Mouse (Mus musculus): Measurements from ENCODE around the gene Fam184b. TPM values are rescaled to one million over a fixed set of nuclear protein-coding genes. Genes with fewer than 3 reads are reported as not detected.
A peak's percentile ranks its signal among the peaks of the same experiment; 100 is the strongest.
"Not testable (repeated sequence)": the region's sequence is repeated elsewhere in the genome, so short reads cannot be mapped to it uniquely, and the experiment has no call there.

Gene Fam184b
- total RNA-seq (2021) = 10 to 100 TPM; 13.0 to 14.3 TPM
- long read RNA-seq, experiment 1, full-length matches to known transcripts = 9 of 12 reads
- long read RNA-seq, experiment 1, partial matches to known transcripts = 2 of 12 reads
- long read RNA-seq, experiment 1, other reads (novel, unspliced or antisense) = 1 of 12 reads
- long read RNA-seq, experiment 2, full-length matches to known transcripts = 8 of 10 reads
- long read RNA-seq, experiment 2, partial matches to known transcripts = 1 of 10 reads
- long read RNA-seq, experiment 2, other reads (novel, unspliced or antisense) = 1 of 10 reads

GRCm38 (mm10) chr5:45638806-45639714, at the start of gene Fam184b:
Fam184b (minus strand) TSS chr5:45639614.
- intact Hi-C loops (cut with DNase I) = no loop called here
- peak; percentile 84 to 86 for DNase-seq (ENCODE audit: low spot score in 2 of 2)

- no peak for DNase-seq (ENCODE audit: low spot score in 2 of 2)
- intact Hi-C loops (cut with DNase I) = no loop called here
These were observed 49.7 kb upstream of the Fam184b start for GRCm38 (mm10) chr5:45689152-45689551.

DNA sequence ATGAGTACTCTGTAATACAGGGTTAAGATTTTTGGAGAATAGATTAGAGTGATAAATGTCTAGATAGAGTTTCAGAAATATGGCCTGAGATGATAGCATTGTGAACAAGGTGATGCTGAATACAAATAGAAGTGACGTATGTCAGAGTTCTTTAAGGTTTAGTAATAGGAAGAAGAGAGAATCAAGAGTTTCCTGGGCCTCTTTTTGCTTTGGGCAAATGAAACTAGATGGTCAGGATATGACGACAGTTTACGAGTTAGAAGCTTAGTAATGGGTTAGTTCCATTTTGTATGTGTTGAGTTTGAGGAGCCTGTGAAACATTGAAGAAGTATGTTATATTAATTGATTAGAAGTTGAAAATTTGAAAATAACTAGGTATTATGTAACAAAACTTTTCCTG, 46.8 kb upstream of the Fam184b start:
- intact Hi-C loops (cut with DNase I) = no loop called here
- no peak for DNase-seq (ENCODE audit: low spot score in 2 of 2)

DNA sequence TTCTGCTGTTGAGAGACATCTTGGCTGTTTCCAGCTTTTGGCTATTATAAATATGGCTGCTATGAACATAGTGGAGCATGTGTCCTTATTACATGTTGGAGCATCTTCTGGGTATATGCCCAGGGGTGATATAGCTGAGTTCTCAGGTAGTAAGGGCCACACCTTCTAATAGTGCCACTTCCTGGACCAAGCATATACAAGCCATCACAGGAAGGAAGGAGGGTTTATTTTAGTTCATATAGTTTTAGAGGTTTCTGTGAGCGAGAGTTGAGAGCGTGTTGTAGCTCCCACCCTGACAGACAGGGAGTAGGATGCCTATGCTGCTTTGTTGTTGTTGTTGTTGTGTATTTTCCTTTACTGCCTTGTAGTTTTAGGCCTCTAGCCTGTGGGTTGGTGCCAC, 45.8 kb upstream of the Fam184b start:
- no peak for DNase-seq (ENCODE audit: low spot score in 2 of 2)
- intact Hi-C loops (cut with DNase I) = no loop called here

- no peak for DNase-seq (ENCODE audit: low spot score in 2 of 2)
- intact Hi-C loops (cut with DNase I) = no loop called here
These were observed 44.0 kb upstream of the Fam184b start for GRCm38 (mm10) chr5:45683388-45683787.

DNA sequence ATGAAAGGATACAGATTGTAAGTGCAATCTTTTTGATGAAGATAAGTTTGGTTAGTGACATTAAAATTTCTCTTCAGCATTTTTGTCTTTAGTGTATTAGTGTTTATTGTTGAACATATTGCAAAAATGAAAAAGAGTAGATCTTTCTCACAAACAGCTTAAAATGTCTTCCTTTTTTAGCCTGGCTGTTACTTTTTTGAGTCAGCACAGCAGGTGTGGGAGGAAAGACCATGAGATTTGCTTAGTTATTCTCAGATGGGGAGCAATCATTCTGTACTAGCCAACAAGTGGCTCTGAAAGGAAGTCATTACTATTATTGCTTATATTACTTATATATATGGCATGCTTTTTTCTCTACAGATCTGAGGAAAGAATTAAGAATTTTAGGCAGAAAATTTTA, 40.5 kb upstream of the Fam184b start:
- intact Hi-C loops (cut with DNase I) = no loop called here
- no peak for DNase-seq (ENCODE audit: low spot score in 2 of 2)

DNA sequence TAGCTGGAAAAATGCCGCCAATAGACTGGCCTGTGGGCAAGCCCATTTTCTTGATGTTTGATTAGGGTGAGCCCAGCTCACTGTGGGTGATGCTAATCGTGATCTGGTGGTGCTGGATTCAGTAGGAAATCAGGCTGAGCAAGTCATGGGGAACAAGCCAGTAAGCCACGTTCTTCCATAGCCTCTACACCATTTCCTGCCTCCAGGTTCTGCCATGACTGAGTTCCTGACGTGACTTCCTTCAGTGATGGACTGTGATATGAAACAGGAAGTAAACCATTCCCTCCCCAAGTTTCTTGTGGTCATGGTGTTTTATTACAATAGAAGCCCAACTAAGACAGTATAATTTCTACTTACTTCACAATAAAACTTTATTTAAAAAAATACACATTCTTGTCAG, 38.2 kb upstream of the Fam184b start:
- DNase-seq (ENCODE audit: low spot score in 2 of 2) = no peak
- intact Hi-C loops (cut with DNase I) = no loop called here

- intact Hi-C loops (cut with DNase I) = no loop called here
- no peak for DNase-seq (ENCODE audit: low spot score in 2 of 2)
These were observed 35.6 kb upstream of the Fam184b start for GRCm38 (mm10) chr5:45675032-45675431.

- intact Hi-C loops (cut with DNase I) = no loop called here
- no peak for DNase-seq (ENCODE audit: low spot score in 2 of 2)
These were observed 31.6 kb upstream of the Fam184b start for GRCm38 (mm10) chr5:45670894-45671494.

DNA sequence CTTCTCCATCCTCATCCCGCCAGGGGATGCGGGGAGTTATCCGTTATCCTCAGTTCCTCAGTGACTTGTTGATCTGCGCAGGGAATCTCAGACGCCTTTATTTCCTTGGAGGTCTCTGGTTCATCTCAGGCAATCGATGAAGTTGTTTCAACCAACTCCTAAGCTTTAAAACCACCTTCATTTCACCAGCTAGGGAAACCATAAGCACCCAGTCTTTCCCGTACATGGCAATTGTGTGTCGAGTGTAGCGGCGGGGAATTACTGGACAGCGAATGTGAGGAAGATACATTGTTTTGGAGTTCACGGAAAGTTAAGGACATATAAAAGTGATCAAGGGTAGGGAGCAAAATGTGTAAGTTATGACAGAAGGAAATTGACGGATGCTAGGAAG, 30.9 kb upstream of the Fam184b start:
- intact Hi-C loops (cut with DNase I) = no loop called here
- DNase-seq (ENCODE audit: low spot score in 2 of 2) = no peak

DNA sequence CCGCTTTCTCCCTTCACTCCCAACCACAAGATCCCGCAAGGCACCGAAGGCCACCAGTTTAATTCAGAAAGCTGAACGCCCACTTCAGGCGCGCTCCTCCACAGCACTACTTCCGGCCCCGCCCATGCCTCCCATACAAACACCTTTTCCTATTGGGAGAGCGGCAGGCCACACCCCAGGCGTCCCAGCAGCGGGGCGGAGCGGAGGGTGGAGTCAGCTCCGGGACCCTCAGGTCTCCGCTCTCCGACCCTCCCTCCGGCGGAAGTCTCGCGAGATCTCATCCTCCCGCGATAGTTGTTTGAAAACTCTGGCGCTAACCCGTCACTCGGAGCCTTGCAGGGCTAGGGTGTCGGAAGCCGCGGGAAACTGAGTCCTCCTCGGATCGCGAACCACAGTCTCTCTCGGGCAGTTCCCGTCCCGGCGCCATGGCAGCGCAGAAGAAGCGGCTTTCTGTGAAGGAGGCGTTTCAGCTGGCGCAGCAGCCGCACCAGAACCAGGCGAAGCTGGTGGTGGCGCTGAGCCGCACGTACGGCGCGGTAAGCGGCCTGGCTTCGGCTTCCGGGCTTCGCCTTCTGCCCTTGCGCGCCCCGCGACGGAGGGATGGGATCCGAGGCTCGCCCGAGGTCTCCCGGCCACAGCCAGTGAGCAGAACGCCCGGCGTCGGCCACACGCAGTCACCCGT, 30.3 kb upstream of the Fam184b start, which contains the start of gene Ncapg:
Ncapg (plus strand) TSS at position 322 of the 682 bp plus-strand sequence.
- DNase-seq (ENCODE audit: low spot score in 2 of 2) = peak; percentile 99
- intact Hi-C loops (cut with DNase I) = loop anchor here (2.0 to 5.0 kb wide), 2 partner anchors 197 to 678 kb away; no protein-coding TSS in a partner anchor

DNA sequence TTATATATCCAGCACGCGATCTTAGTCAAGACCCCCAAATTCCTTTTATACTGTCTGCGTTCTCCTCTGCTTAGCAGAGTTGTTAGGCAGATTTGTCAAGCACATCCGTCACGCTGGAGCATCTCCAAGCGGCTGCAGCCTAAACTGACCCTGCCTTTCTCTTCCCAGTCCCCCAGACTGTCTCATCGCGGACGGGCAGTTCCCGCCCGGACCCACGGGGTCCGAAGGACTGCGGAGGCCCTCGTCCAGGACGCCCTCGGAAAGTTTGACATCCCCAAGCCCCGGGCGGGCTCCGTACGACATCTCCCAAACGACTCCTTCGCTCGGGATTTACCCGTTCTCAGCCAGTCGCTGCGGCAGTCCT, 29.8 kb upstream of the Fam184b start:
- peak in 1 of 2 experiments; percentile 22 for DNase-seq (ENCODE audit: low spot score in 2 of 2)
- intact Hi-C loops (cut with DNase I) = loop anchor here (2.0 to 5.0 kb wide), 2 partner anchors 196 to 678 kb away; no protein-coding TSS in a partner anchor

GRCm38 (mm10) chr5:45668831-45669230, 29.4 kb upstream of the Fam184b start:
- intact Hi-C loops (cut with DNase I) = loop anchor here (1.0 to 5.0 kb wide), 3 partner anchors 134 to 678 kb away; no protein-coding TSS in a partner anchor
- DNase-seq (ENCODE audit: low spot score in 2 of 2) = peak in 1 of 2 experiments; percentile 3

GRCm38 (mm10) chr5:45668324-45668723, 28.9 kb upstream of the Fam184b start:
- peak; percentile 8 to 57 for DNase-seq (ENCODE audit: low spot score in 2 of 2)
- intact Hi-C loops (cut with DNase I) = loop anchor here (1.0 to 5.0 kb wide), 3 partner anchors 133 to 679 kb away; no protein-coding TSS in a partner anchor

GRCm38 (mm10) chr5:45658406-45658805, 19.0 kb upstream of the Fam184b start:
- intact Hi-C loops (cut with DNase I); DNase-seq (ENCODE audit: low spot score in 2 of 2): not testable (repeated sequence)

GRCm38 (mm10) chr5:45651026-45651703, 11.8 kb upstream of the Fam184b start:
- DNase-seq (ENCODE audit: low spot score in 2 of 2) = no peak

DNA sequence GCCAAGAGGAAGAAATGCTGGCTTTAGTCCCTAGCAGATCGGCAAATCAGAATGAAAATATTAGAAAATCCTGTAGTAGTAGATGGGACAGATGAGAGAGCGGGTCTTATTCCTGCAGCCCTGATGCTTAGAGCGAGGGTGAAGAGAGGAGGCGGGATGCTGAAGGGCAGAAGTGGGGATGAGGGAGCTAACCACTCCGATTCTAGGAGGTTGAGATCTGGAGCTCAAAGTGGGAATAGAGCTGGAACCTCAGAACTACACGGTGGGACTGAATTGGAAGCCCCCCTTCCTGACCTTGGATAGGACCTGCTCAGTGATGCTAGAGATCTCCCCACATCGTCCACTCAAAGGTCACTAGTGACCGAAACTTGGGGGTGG, 290 bp upstream of the Fam184b start:
- DNase-seq (ENCODE audit: low spot score in 2 of 2) = peak in 1 of 2 experiments; percentile 10
- intact Hi-C loops (cut with DNase I) = no loop called here

More at GRCm38 (mm10) chr5:45651026-45651703, 11.8 kb upstream of the Fam184b start:
- intact Hi-C loops (cut with DNase I) = no loop called here

- intact Hi-C loops (cut with DNase I) = no loop called here
- DNase-seq (ENCODE audit: low spot score in 2 of 2) = no peak
These were observed 1.0 kb downstream of the Fam184b start for GRCm38 (mm10) chr5:45638378-45638777.

DNA sequence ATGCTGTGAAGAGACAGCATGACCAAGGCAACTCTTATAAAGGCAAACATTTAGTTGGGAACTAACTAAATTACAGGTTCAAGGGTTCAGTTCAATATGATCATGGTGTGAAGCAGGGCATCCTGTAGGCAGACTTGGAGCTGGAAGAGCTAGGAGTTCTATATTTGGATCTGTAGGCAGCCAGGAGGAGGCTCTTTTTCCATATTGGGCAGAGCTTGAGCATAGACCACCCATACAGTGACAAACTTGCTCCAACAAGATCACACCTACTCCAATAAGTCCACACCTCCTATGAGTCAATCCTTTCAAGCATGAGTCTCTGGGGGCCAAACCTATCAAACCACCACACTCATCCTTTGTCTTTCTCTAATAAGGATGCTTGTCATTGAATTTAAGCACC, 9.9 kb downstream of the Fam184b start:
- no peak for DNase-seq (ENCODE audit: low spot score in 2 of 2)
- intact Hi-C loops (cut with DNase I) = no loop called here
